Mouse (Mus musculus) adrenal gland, adult 2 months (tissue): ENCODE measurements around the gene Slc11a2. TPM values are rescaled to one million over a fixed set of nuclear protein-coding genes. Genes with fewer than 3 reads are reported as not detected.
"Not testable (repeated sequence)": the region's sequence is repeated elsewhere in the genome, so short reads cannot be mapped to it uniquely, and the experiment has no call there.

Experiments used
- DNase-seq: peaks from one replicate; pipeline ENCODE4 v3.0.0; 2021
- polyA plus RNA-seq: library from polyadenylated mRNA; depleted of rRNA; stranded (reverse); fragments of >200 nt; gene quantifications from 2 replicates; pipeline ENCODE4 v1.2.3, GENCODE M21; 2012
- total RNA-seq, 2 experiments: library from RNA; stranded (reverse); gene quantifications; 2 replicates each; pipeline ENCODE4 v1.2.3; 2021

The Slc11a2 gene
- total and polyA plus RNA-seq, 3 experiments = 65.0 to 132 (median 116) TPM

- DNase-seq = peak; percentile 84
Observed at GRCm38 (mm10) chr15:100403318-100404000, 21.4 kb downstream of the Slc11a2 start.

GRCm38 (mm10) chr15:100402798-100403197 is 22.1 kb downstream of the Slc11a2 start:
- peak; percentile 66 for DNase-seq

GRCm38 (mm10) chr15:100402347-100402746 is 22.5 kb downstream of the Slc11a2 start:
- DNase-seq = no peak

- no peak for DNase-seq
Observed at GRCm38 (mm10) chr15:100401811-100402210, 23.1 kb downstream of the Slc11a2 start.

- DNase-seq = no peak
Observed at GRCm38 (mm10) chr15:100400592-100401250, 24.2 kb downstream of the Slc11a2 start.

GRCm38 (mm10) chr15:100395561-100395960 is 29.3 kb downstream of the Slc11a2 start:
- no peak for DNase-seq

- no peak for DNase-seq
Observed at GRCm38 (mm10) chr15:100393016-100393415, 31.9 kb downstream of the Slc11a2 start.

- no peak for DNase-seq
Observed at GRCm38 (mm10) chr15:100391599-100391998, 33.3 kb downstream of the Slc11a2 start.

GRCm38 (mm10) chr15:100391066-100391465 is 33.8 kb downstream of the Slc11a2 start:
- no peak for DNase-seq

GRCm38 (mm10) chr15:100388886-100389285 is 36.0 kb downstream of the Slc11a2 start:
- peak; percentile 58 for DNase-seq

GRCm38 (mm10) chr15:100388224-100388835 is 36.5 kb downstream of the Slc11a2 start:
- no peak for DNase-seq

GRCm38 (mm10) chr15:100387544-100388223 is 37.2 kb downstream of the Slc11a2 start:
- no peak for DNase-seq

GRCm38 (mm10) chr15:100385705-100386104 is 39.2 kb downstream of the Slc11a2 start:
- no peak for DNase-seq

- DNase-seq = no peak
Observed at GRCm38 (mm10) chr15:100380104-100380503, 44.8 kb downstream of the Slc11a2 start.

GRCm38 (mm10) chr15:100379658-100380057 is 45.2 kb downstream of the Slc11a2 start:
- DNase-seq = no peak

- peak; percentile 32 for DNase-seq
Observed at GRCm38 (mm10) chr15:100377847-100378505, 46.9 kb downstream of the Slc11a2 start.

- peak; percentile 52 for DNase-seq
Observed at GRCm38 (mm10) chr15:100375066-100375465, 49.8 kb downstream of the Slc11a2 start.

- DNase-seq = no peak
Observed at GRCm38 (mm10) chr15:100367119-100367518, 57.8 kb downstream of the Slc11a2 start.

GRCm38 (mm10) chr15:100365967-100366366 is 58.9 kb downstream of the Slc11a2 start:
- DNase-seq = not testable (repeated sequence)

GRCm38 (mm10) chr15:100364242-100364641 is 60.6 kb downstream of the Slc11a2 start, which contains the start of gene Higd1c:
Gene Higd1c, plus strand, starts transcription at chr15:100364542.
- no peak for DNase-seq

GRCm38 (mm10) chr15:100355876-100356275 is 69.0 kb downstream of the Slc11a2 start:
- no peak for DNase-seq

- DNase-seq = not testable (repeated sequence)
Observed at GRCm38 (mm10) chr15:100353399-100353798, 71.5 kb downstream of the Slc11a2 start.
